Mouse (Mus musculus) retina, postnatal 1 day (tissue): ENCODE measurements at regions not wholly inside any gene's neighbourhood (a gene's known extent, or its start where the extent isn't known, plus 50 kb on each side); places are given as distances from the start of the nearest gene placed in this dataset.
A peak's percentile ranks its signal among the peaks of the same experiment; 100 is the strongest.

Experiments
- DNase-seq: peaks from one replicate; pipeline ENCODE4 v3.0.0-alpha.2; 2012

- DNase-seq, result no peak
Observed at GRCm38 (mm10) chr13:45218251-45218650, 139.8 kb downstream of the Gm9817 start.

GRCm38 (mm10) chr13:45219671-45220070 lies 141.2 kb downstream of the Gm9817 start:
- DNase-seq, result no peak

- DNase-seq, result no peak
Observed at GRCm38 (mm10) chr13:45230804-45231203, 152.3 kb downstream of the Gm9817 start.

GRCm38 (mm10) chr13:45235236-45235635 lies 154.3 kb upstream of the Mylip start:
- DNase-seq, result peak; percentile 77

GRCm38 (mm10) chr13:45238258-45238657 lies 151.3 kb upstream of the Mylip start:
- no peak for DNase-seq

GRCm38 (mm10) chr13:45239153-45239552 lies 150.4 kb upstream of the Mylip start:
- DNase-seq, result peak; percentile 78

GRCm38 (mm10) chr13:45240009-45240653 lies 149.4 kb upstream of the Mylip start:
- DNase-seq, result no peak

GRCm38 (mm10) chr13:45242261-45242660 lies 147.3 kb upstream of the Mylip start:
- no peak for DNase-seq

GRCm38 (mm10) chr13:45242750-45243149 lies 146.8 kb upstream of the Mylip start:
- peak; percentile 25 for DNase-seq

GRCm38 (mm10) chr13:45245651-45246050 lies 143.9 kb upstream of the Mylip start:
- no peak for DNase-seq

- no peak for DNase-seq
Observed at GRCm38 (mm10) chr13:45246341-45246740, 143.2 kb upstream of the Mylip start.

GRCm38 (mm10) chr13:45250028-45250427 lies 139.5 kb upstream of the Mylip start:
- DNase-seq, result no peak

GRCm38 (mm10) chr13:45251068-45251467 lies 138.5 kb upstream of the Mylip start:
- DNase-seq, result no peak

GRCm38 (mm10) chr13:45252126-45252525 lies 137.4 kb upstream of the Mylip start:
- no peak for DNase-seq

- no peak for DNase-seq
Observed at GRCm38 (mm10) chr13:45253221-45253620, 136.3 kb upstream of the Mylip start.

GRCm38 (mm10) chr13:45255277-45255676 lies 134.3 kb upstream of the Mylip start:
- DNase-seq, result peak; percentile 35

- DNase-seq, result no peak
Observed at GRCm38 (mm10) chr13:45262011-45262410, 127.5 kb upstream of the Mylip start.

- DNase-seq, result no peak
Observed at GRCm38 (mm10) chr13:45266287-45267064, 123.1 kb upstream of the Mylip start.

- no peak for DNase-seq
Observed at GRCm38 (mm10) chr13:45267446-45267845, 122.1 kb upstream of the Mylip start.

- no peak for DNase-seq
Observed at GRCm38 (mm10) chr13:45267906-45268305, 121.6 kb upstream of the Mylip start.

- peak; percentile 51 for DNase-seq
Observed at GRCm38 (mm10) chr13:45274261-45274884, 115.2 kb upstream of the Mylip start.

- no peak for DNase-seq
Observed at GRCm38 (mm10) chr13:45275391-45275790, 114.2 kb upstream of the Mylip start.

GRCm38 (mm10) chr13:45277842-45278416 lies 111.6 kb upstream of the Mylip start:
- no peak for DNase-seq

- no peak for DNase-seq
Observed at GRCm38 (mm10) chr13:45281106-45281505, 108.4 kb upstream of the Mylip start.
